Mouse (Mus musculus) embryonic facial prominence, embryonic 14.5 days (tissue): Measurements from ENCODE around the gene Lmbr1l. TPM values are rescaled to one million over a fixed set of nuclear protein-coding genes. Genes with fewer than 3 reads are reported as not detected.
A peak's percentile ranks its signal among the peaks of the same experiment; 100 is the strongest.
"Not testable (repeated sequence)": the region's sequence is repeated elsewhere in the genome, so short reads cannot be mapped to it uniquely, and the experiment has no call there.

Source experiments
- ATAC-seq: fragments of 200-750 bp; cut with Nextera tagmentation; 2 replicates; pipeline ENCODE4 v1.8.0; 2017; ENCODE audit warnings: low read depth, moderate number of reproducible peaks, moderate TSS enrichment
- DNase-seq: peaks from one replicate; pipeline ENCODE4 v3.0.0-alpha.2; 2015; ENCODE audit warnings: low spot score
- H3K27ac ChIP-seq: fragments of 300-500 bp; sonication (generic); replicated peaks from 2 replicates; pipeline ENCODE4 v1.5.1; 2014; ENCODE audit warnings: low read depth, mild to moderate bottlenecking, low read length, moderate library complexity
- H3K27me3 ChIP-seq: fragments of 300-500 bp; sonication (generic); replicated peaks from 2 replicates; pipeline ENCODE4 v1.6.1; 2014; ENCODE audit warnings: low read length; ENCODE audit not compliant: control insufficient read depth, insufficient read depth
- H3K36me3 ChIP-seq: fragments of 300-500 bp; sonication (generic); 2 replicates; pipeline ENCODE4 v1.6.1; 2014; ENCODE audit warnings: low read length, mixed read lengths; ENCODE audit not compliant: control insufficient read depth, insufficient read depth
- H3K4me1 ChIP-seq: fragments of 300-500 bp; sonication (generic); 2 replicates; pipeline ENCODE4 v1.6.1; 2014; ENCODE audit warnings: antibody characterized with exemption, low read length; ENCODE audit not compliant: control insufficient read depth, insufficient read depth
- H3K4me2 ChIP-seq: fragments of 300-500 bp; sonication (generic); 2 replicates; pipeline ENCODE4 v1.6.1; 2014; ENCODE audit warnings: low read depth, mild to moderate bottlenecking, low read length, moderate library complexity, mixed read lengths
- H3K4me3 ChIP-seq: fragments of 300-500 bp; sonication (generic); 2 replicates; pipeline ENCODE4 v1.5.1; 2014; ENCODE audit warnings: low read depth, mild to moderate bottlenecking, low read length
- H3K9ac ChIP-seq: fragments of 300-500 bp; sonication (generic); 2 replicates; pipeline ENCODE4 v1.6.1; 2014; ENCODE audit warnings: low read depth, mild to moderate bottlenecking, low read length, moderate library complexity, mixed read lengths
- H3K9me3 ChIP-seq: fragments of 300-500 bp; sonication (generic); 2 replicates; pipeline ENCODE4 v1.6.1; 2016; ENCODE audit warnings: low read length; ENCODE audit not compliant: control insufficient read depth
- WGBS: fragments of 180-500 bp; shearing (Covaris S2); extraction: QIAGEN DNeasy Blood & Tissue Kit; methylation state at CpG from one replicate; pipeline ENCODE4 v1.1.7; 2014; 5-methylcytosine and 5-hydroxymethylcytosine counted together
- polyA plus RNA-seq: library from polyadenylated mRNA; unstranded; fragments of >200 nt; fragmentation: Nextera tagmentation; extraction: Ambion mirVana; gene quantifications from 2 replicates; pipeline ENCODE4 v1.2.1, GENCODE M21; 2014

Lmbr1l gene
- polyA plus RNA-seq, 1 experiment from 2014 or later: 3.9 TPM

DNA sequence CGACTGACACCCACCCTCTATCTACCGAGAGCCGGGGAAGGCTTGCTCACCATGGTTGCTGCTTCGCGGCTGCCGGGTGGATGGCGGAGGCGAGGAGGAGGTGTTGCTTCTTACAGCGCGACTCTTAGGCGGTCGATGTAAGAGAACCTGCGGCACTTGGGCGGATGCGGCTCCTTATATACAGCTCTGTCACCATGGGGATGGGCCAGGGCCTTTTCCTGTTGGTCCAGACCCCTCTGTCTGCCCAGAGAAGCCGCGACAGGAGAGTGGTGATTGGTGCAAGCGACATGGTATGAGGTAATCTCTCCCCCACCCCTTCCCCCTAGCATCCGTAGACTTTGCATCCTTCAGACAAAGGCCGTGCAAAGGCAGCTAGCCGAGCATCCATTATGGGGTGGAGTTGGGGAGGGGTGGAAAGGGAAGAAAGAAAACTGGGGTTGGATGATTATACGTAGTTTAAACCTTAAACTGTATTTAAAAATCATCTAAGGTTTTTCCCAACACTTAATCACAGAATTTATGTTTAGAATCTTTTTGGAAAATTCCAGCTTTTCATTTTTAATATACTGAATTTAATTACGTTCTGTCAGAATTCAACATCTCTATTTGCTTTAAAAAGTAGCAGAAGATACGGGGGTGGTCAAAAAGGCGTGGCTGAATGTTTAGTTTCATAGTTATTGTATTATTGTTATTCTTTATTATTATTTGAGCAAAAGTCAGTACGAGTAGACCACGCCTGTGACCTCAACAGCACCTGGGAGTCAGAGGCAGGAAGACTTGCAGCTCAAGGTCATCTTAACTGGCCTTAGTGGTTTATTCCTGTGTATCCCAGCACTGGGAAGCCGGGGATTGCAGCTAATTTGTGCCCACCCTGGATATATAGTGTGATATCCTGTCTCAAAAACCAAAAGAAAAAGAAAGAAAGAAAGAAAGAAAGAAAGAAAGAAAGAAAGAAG lies 35.6 kb upstream of the Lmbr1l start, which contains the start of the genes Gm49450 and Tuba1a:
Gene Gm49450, minus strand, starts transcription at position 151 of the 956 bp plus-strand sequence.
Gene Tuba1a, minus strand, starts transcription at position 303 of the 956 bp plus-strand sequence.
- no peaks in the 10 kb centered on the region for H3K9me3 ChIP-seq
- H3K4me3 ChIP-seq: peak within 1 kb of the TSS; percentile 85
- H3K4me2 ChIP-seq: peak within 1 kb of the TSS; percentile 80
- H3K4me1 ChIP-seq: peaks cover 14% of the 10 kb centered on the region; the same call in 1 of the 2 replicates
- ATAC-seq (peak; percentile 98), DNase-seq (peak; percentile 99)
- H3K27ac ChIP-seq: peak within 1 kb of the TSS; percentile 99
- WGBS: 5% methylated on average over 22 of the region's 28 CpGs
- peak within 1 kb of the TSS; percentile 97 for H3K9ac ChIP-seq
- peaks cover 7% of the 10 kb centered on the region; the same call in 1 of the 2 replicates for H3K36me3 ChIP-seq
- no peaks in the 10 kb centered on the region for H3K27me3 ChIP-seq

DNA sequence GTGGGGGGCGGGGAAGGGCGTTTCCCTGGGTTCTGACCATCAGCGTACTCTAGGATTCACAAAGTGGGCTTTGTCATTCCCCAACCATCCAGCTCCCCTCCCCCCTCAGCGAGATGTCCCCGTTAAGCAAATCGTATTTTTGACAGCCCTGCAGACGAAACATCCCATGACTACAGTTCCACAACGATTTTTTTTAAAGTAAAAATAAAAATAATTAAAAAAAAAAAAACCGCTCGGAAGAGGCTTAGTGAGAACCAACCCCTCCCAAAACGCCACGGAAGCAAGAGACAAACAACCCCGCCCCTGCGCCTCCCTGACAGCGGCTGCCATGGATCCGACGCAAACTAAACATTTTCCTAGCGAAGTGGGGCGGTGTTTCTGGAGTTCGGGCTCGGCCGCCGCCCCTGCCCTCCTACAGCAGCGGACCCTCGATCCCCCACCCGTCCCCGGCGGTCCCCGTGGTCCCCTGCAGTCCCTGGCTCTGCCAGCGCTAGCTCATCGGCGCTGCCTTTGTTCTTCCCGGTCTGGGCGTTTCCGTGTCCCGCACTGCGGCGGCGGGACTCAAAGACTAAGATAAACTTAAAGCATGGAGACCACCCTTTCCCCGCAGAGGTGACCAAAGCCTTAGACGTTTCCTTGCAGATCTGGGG lies 34.8 kb upstream of the Lmbr1l start:
- WGBS: under 1% methylated on average over 39 of the region's 41 CpGs
- ATAC-seq: peak; percentile 67
- no peaks in the 10 kb centered on the region for H3K27me3 ChIP-seq
- H3K4me2 ChIP-seq: peak overlapping the region; percentile 80
- peak overlapping the region; percentile 99 for H3K27ac ChIP-seq
- H3K9ac ChIP-seq: peak overlapping the region; percentile 97
- peak; percentile 89 for DNase-seq
- peak overlapping the region; percentile 85 for H3K4me3 ChIP-seq
- H3K4me1 ChIP-seq: peaks cover 14% of the 10 kb centered on the region; the same call in 1 of the 2 replicates
- peaks cover 7% of the 10 kb centered on the region; the same call in 1 of the 2 replicates for H3K36me3 ChIP-seq
- no peaks in the 10 kb centered on the region for H3K9me3 ChIP-seq

DNA sequence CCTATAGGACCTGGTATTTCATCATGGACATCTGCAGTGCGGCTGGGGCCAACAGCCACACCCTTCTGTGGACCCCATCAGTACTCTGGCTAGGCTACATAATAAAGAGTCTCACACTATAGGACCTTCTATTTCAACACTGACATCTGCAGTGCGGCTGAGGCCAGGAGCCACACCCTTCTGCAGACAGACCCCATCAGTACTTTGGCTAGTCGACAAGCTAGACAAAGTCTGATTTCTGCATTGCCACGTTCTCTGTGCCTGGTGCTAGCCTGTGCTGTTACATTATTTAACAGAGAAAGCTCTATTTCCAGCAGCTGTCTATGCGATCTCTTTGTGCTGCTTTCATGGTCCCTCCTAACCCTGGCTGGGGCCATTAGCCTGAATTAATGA lies 34.0 kb upstream of the Lmbr1l start:
- DNase-seq (peak; percentile 38), ATAC-seq (no peak)
- peak overlapping the region; percentile 80 for H3K4me2 ChIP-seq
- no peaks in the 10 kb centered on the region for H3K9me3 ChIP-seq
- peak overlapping the region; percentile 99 for H3K27ac ChIP-seq
- peaks cover 14% of the 10 kb centered on the region; the same call in 1 of the 2 replicates for H3K4me1 ChIP-seq
- peak overlapping the region; percentile 85 for H3K4me3 ChIP-seq
- H3K36me3 ChIP-seq: peaks cover 7% of the 10 kb centered on the region; the same call in 1 of the 2 replicates
- 16% methylated on average over 5 of the region's 5 CpGs for WGBS
- peak overlapping the region; percentile 97 for H3K9ac ChIP-seq
- no peaks in the 10 kb centered on the region for H3K27me3 ChIP-seq

DNA sequence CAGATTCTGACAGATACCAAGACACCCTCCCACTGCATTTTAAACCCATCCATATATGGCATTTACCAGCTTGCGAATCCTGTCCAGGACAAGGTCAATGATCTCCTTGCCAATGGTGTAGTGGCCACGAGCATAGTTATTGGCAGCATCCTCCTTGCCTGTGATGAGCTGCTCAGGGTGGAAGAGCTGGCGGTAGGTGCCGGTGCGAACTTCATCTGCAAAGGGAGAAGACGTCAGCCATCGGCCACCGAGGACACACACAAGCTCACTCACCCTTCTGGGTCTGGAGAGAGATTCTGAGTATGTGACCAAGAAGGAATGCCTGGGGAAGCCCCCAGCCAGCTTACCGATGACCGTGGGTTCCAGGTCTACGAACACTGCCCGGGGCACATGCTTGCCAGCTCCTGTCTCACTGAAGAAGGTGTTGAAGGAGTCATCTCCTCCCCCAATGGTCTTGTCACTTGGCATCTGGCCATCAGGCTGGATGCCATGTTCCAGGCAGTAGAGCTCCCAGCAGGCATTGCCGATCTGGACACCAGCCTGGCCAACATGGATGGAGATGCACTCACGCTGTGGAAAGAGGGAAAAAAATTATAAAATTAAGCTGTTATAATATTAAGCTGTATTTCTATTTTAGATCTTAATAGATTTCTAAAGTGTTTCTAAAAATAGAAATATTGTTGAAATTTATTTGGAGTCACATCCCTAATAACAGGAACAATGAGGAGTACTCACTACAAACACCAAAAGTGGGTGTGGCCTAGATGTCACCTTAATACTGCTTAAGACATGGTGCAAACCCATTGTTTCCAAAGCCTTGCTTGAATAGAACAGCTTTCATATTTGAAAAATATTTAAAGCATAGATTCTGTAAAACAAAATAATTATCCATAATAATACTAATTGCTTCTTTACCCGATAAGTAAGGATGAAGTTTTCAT lies 33.4 kb upstream of the Lmbr1l start:
- H3K27ac ChIP-seq: peak overlapping the region; percentile 99
- H3K36me3 ChIP-seq, DNase-seq, ATAC-seq, H3K27me3 ChIP-seq, H3K9me3 ChIP-seq: not testable (repeated sequence)
- 83% methylated on average over 11 of the region's 15 CpGs for WGBS
- H3K4me1 ChIP-seq: peaks cover 14% of the 10 kb centered on the region; the same call in 1 of the 2 replicates
- peak overlapping the region; percentile 80 for H3K4me2 ChIP-seq
- peak overlapping the region; percentile 85 for H3K4me3 ChIP-seq
- H3K9ac ChIP-seq: peak overlapping the region; percentile 97

DNA sequence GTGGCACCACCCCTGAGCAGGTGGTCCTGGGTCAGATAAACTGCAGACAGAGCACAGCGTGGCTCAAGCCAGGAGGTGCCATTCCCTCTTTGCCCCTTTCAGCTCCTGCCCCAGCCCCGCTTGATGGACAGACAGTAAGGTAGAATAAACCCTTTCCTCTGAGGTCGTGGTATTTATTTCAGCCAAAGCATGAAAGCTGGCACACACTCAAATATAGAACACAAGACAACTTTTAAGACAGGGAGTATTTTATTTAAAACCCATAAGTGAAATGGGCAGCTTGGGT lies 31.5 kb upstream of the Lmbr1l start:
- no peak for DNase-seq
- Histone ChIP-seq H3K36me3 (peaks cover 7% of the 10 kb centered on the region; the same call in 1 of the 2 replicates), H3K9me3 (no peaks in the 10 kb centered on the region), H3K9ac (no peak overlapping the region), H3K4me2 (no peak overlapping the region; the same call in 1 of the 2 replicates), H3K4me3 (no peak overlapping the region), H3K27me3 (no peaks in the 10 kb centered on the region), H3K4me1 (peaks cover 9% of the 10 kb centered on the region; the same call in 1 of the 2 replicates), H3K27ac (no peak overlapping the region)
- ATAC-seq: no peak
- 67% methylated on average over 3 of the region's 3 CpGs for WGBS

DNA sequence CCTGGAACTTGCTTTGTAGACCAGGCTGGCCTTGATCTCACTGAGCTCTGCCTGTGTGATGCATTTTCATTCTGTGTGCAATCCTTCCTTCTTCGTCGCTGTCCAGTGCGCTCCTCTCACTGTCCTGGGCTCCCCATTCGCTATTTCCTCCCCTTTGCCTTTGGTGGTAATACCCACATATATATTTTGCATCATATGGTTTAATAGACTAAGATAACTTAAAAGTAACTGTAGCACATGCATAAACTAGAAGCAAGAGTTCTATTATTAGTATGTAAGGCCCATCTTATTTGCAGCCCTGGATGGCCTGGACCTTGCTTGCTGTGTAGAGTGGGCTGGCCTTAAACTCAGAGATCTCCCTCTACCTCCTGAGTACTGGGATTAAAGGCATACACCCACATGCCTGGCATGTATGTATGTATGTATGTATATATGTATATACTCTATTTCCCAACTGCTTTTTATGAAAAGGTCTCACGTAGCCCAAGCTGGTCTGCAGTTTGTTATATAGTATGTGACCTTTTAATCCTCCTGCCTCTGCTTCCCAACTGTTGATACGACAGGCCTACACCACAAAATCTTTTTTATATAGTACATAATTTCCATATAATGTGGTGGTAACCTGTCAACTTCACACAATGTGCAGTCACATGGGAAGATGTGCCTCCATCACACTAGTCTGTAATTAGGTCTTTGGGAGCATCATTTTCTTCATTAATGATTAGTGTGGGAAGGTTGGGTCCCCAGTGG lies 31.0 kb upstream of the Lmbr1l start:
- no peak overlapping the region for H3K27ac ChIP-seq
- H3K36me3 ChIP-seq: peaks cover 7% of the 10 kb centered on the region; the same call in 1 of the 2 replicates
- H3K9ac ChIP-seq: no peak overlapping the region
- ATAC-seq (no peak), DNase-seq (no peak)
- no peaks in the 10 kb centered on the region for H3K9me3 ChIP-seq
- H3K27me3 ChIP-seq: no peaks in the 10 kb centered on the region
- no peak overlapping the region for H3K4me3 ChIP-seq
- H3K4me1 ChIP-seq: peaks cover 6% of the 10 kb centered on the region; the same call in 1 of the 2 replicates
- no peak overlapping the region; the same call in 1 of the 2 replicates for H3K4me2 ChIP-seq
- 68% methylated on average over 6 of the region's 6 CpGs for WGBS

DNA sequence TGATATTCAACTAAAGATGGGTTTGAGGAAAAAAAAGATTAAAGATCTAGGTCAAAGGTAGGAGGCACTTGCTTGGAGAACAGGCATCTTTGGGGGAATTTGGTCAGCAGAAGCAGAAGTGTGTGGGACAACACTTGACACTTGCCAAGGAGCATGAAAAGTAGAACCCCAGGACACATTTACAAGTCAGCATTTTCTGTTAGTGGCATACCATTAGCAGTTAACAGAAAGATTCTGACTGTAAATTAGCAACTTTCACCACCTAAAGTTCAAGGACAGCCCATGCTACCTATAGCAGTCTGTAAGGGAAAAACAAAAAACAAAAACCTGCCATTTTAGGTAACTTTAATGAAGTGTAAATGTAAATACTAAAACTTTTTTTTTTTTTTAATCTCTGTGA lies 30.4 kb upstream of the Lmbr1l start:
- H3K27ac ChIP-seq: no peak overlapping the region
- H3K4me2 ChIP-seq: no peak overlapping the region
- peaks cover 7% of the 10 kb centered on the region; the same call in 1 of the 2 replicates for H3K36me3 ChIP-seq
- DNase-seq: no peak
- ATAC-seq: no peak
- peaks cover 4% of the 10 kb centered on the region; the same call in 1 of the 2 replicates for H3K4me1 ChIP-seq
- H3K9me3 ChIP-seq: no peaks in the 10 kb centered on the region
- no peak overlapping the region for H3K4me3 ChIP-seq
- no peak overlapping the region for H3K9ac ChIP-seq
- H3K27me3 ChIP-seq: no peaks in the 10 kb centered on the region
